Mouse (Mus musculus) neural tube, embryonic 11.5 days (tissue): ENCODE results near the gene Evpl. TPM values are rescaled to one million over a fixed set of nuclear protein-coding genes. Genes with fewer than 3 reads are reported as not detected.

ENCODE experiments used
- ATAC-seq: fragments of 200-750 bp; cut with Nextera tagmentation; 2 replicates; pipeline ENCODE4 v1.8.0; 2017; ENCODE audit warnings: moderate number of reproducible peaks, mild to moderate bottlenecking, moderate TSS enrichment, moderate library complexity; ENCODE audit not compliant: insufficient read depth, low FRiP score, low TSS enrichment
- DNase-seq: peaks from one replicate; pipeline ENCODE4 v3.0.0-alpha.2; 2015; ENCODE audit warnings: low spot score
- H3K27ac ChIP-seq: fragments of 300-500 bp; sonication (generic); 2 replicates; pipeline ENCODE4 v1.5.1; 2014; ENCODE audit warnings: low read depth, mild to moderate bottlenecking, low read length
- H3K27me3 ChIP-seq: fragments of 300-500 bp; sonication (generic); 2 replicates; pipeline ENCODE4 v1.6.1; 2014; ENCODE audit warnings: mild to moderate bottlenecking, low read length, mixed read lengths; ENCODE audit not compliant: control insufficient read depth, insufficient read depth
- H3K36me3 ChIP-seq: fragments of 300-500 bp; sonication (generic); 2 replicates; pipeline ENCODE4 v1.6.1; 2014; ENCODE audit warnings: mild to moderate bottlenecking, low read length, moderate library complexity, mixed read lengths; ENCODE audit not compliant: control insufficient read depth, insufficient read depth
- H3K4me1 ChIP-seq: fragments of 300-500 bp; sonication (generic); 2 replicates; pipeline ENCODE4 v1.6.1; 2014; ENCODE audit warnings: low read length, mixed read lengths; ENCODE audit not compliant: control insufficient read depth, insufficient read depth
- H3K4me2 ChIP-seq: fragments of 300-500 bp; sonication (generic); 2 replicates; pipeline ENCODE4 v1.6.1; 2014; ENCODE audit warnings: low read depth, mild to moderate bottlenecking, moderate library complexity
- H3K4me3 ChIP-seq: fragments of 300-500 bp; sonication (generic); 2 replicates; pipeline ENCODE4 v1.5.1; 2014; ENCODE audit warnings: low read depth, low read length
- H3K9ac ChIP-seq: fragments of 300-500 bp; sonication (generic); 2 replicates; pipeline ENCODE4 v1.6.1; 2014; ENCODE audit warnings: mild to moderate bottlenecking, low read length
- H3K9me3 ChIP-seq: fragments of 300-500 bp; sonication (generic); 2 replicates; pipeline ENCODE4 v1.6.1; 2016; ENCODE audit warnings: low read length; ENCODE audit not compliant: control insufficient read depth
- WGBS: fragments of 180-500 bp; shearing (Covaris S2); extraction: QIAGEN DNeasy Blood & Tissue Kit; methylation state at CpG from one replicate; pipeline ENCODE4 v1.1.7; 2014; 5-methylcytosine and 5-hydroxymethylcytosine counted together
- polyA plus RNA-seq: library from polyadenylated mRNA; unstranded; fragments of >200 nt; fragmentation: Nextera tagmentation; extraction: Ambion mirVana; gene quantifications from 2 replicates; pipeline ENCODE4 v1.2.1, GENCODE M21; 2014

Evpl gene
- polyA plus RNA-seq, 1 experiment from 2014 or later = 0.90 TPM

DNA sequence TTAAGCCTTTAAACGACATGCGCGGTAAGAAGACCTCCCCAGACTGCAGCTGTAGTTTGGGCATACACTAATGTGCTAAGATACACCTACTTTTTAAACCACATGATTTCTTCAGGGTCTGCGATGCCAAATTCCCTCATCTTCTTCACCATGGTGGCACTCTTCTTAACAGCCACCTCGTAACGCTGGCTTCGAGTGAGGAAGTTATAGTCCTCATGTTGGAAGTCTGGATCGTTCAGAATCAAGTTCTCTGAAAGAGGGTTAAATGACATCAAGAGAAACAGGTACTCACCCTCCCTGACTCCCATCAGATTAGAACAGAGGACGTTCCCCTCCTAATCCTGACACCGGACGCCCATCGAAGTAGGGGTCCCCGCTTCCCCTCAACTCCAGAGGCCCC, 39.7 kb downstream of the Evpl start:
- Histone ChIP-seq H3K4me2 (peak overlapping the region; percentile 69), H3K27me3 (no peaks in the 10 kb centered on the region), H3K27ac (peak overlapping the region; percentile 89; the same call in 1 of the 2 replicates), H3K4me1 (no peaks in the 10 kb centered on the region), H3K9me3 (no peaks in the 10 kb centered on the region), H3K4me3 (peak overlapping the region; percentile 63), H3K36me3 (no peaks in the 10 kb centered on the region), H3K9ac (peak overlapping the region; percentile 75)
- DNase-seq (no peak), ATAC-seq (no peak)
- 28% methylated on average over 13 of the region's 13 CpGs for WGBS

DNA sequence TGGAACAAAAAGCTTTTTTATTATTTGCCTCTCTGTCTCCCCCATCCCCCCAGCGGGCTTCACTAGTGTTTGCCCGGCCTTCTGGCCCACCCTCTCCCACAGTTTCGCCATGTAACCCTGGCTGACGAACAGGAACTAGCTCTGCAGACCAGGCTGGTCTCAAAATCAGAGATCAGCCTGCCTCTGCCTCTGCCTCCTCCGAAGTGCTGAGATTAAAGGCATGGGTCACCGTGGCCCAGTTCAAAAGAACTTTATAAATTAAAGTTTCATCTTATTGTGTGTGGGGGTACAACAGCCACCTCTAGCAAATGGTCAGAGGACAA, 40.3 kb downstream of the Evpl start:
- H3K27me3 ChIP-seq = no peaks in the 10 kb centered on the region
- H3K36me3 ChIP-seq = no peaks in the 10 kb centered on the region
- no peak overlapping the region for H3K27ac ChIP-seq
- no peaks in the 10 kb centered on the region for H3K9me3 ChIP-seq
- DNase-seq (no peak), ATAC-seq (no peak)
- WGBS = 93% methylated on average over 6 of the region's 6 CpGs
- no peak overlapping the region for H3K4me2 ChIP-seq
- no peaks in the 10 kb centered on the region for H3K4me1 ChIP-seq
- no peak overlapping the region for H3K4me3 ChIP-seq
- no peak overlapping the region for H3K9ac ChIP-seq

DNA sequence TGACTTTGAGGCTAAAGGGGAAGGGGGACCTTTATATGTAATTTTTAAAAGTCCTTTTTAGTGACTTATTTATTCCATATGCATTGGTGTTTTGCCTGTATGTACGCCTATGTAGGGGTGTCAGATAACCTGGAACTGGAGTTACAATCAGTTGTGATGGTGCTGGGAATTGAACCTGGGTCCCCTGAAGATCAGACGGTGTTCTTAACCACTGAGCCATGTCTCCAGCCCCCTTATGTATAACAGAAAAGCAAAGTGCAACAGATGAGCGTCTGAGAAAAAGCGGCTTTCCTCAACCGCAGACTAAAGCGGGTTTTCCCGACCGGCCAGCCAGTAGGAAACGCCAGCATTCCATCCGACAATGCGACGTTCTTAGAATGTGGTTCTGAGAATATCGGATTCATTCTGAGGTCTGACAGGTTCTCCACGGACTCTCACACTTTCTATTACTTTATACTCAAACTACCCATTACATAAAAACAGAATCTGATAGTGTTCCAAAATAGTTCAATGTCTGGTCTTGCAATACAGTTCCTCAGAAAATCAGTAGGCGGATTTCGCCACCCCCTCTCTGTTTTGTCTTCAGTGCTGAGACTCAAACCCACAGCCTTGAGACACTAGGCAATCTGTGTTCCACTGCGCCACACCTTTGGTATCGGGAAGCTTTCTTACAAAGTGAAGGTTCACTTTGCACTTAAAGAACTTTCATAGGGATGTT, 40.9 kb downstream of the Evpl start:
- H3K27me3 ChIP-seq = no peaks in the 10 kb centered on the region
- no peaks in the 10 kb centered on the region for H3K4me1 ChIP-seq
- ATAC-seq = no peak
- H3K36me3 ChIP-seq = no peaks in the 10 kb centered on the region
- H3K4me2 ChIP-seq = no peak overlapping the region
- no peak overlapping the region for H3K27ac ChIP-seq
- no peaks in the 10 kb centered on the region for H3K9me3 ChIP-seq
- WGBS = 95% methylated on average over 18 of the region's 18 CpGs
- no peak overlapping the region for H3K9ac ChIP-seq
- no peak overlapping the region for H3K4me3 ChIP-seq
- no peak for DNase-seq

- no peak overlapping the region for H3K4me3 ChIP-seq
- no peak overlapping the region for H3K4me2 ChIP-seq
- no peaks in the 10 kb centered on the region for H3K4me1 ChIP-seq
- H3K27me3 ChIP-seq = no peaks in the 10 kb centered on the region
- H3K36me3 ChIP-seq = no peaks in the 10 kb centered on the region
- H3K9ac ChIP-seq = no peak overlapping the region
- no peak for DNase-seq
- no peak for ATAC-seq
- no peaks in the 10 kb centered on the region for H3K9me3 ChIP-seq
- no peak overlapping the region for H3K27ac ChIP-seq
- 86% methylated on average over 3 of the region's 3 CpGs for WGBS
Observed at GRCm38 (mm10) chr11:116196336-116196735, 41.5 kb downstream of the Evpl start.

GRCm38 (mm10) chr11:116195252-116195651, 42.6 kb downstream of the Evpl start:
- Histone ChIP-seq H3K4me3 (no peak overlapping the region), H3K4me2 (no peak overlapping the region), H3K9ac (no peak overlapping the region; the same call in 1 of the 2 replicates), H3K4me1 (no peaks in the 10 kb centered on the region), H3K9me3 (no peaks in the 10 kb centered on the region), H3K36me3 (no peaks in the 10 kb centered on the region), H3K27ac (no peak overlapping the region), H3K27me3 (no peaks in the 10 kb centered on the region)
- DNase-seq = no peak
- no peak for ATAC-seq
- WGBS = 84% methylated on average over 5 of the region's 5 CpGs

DNA sequence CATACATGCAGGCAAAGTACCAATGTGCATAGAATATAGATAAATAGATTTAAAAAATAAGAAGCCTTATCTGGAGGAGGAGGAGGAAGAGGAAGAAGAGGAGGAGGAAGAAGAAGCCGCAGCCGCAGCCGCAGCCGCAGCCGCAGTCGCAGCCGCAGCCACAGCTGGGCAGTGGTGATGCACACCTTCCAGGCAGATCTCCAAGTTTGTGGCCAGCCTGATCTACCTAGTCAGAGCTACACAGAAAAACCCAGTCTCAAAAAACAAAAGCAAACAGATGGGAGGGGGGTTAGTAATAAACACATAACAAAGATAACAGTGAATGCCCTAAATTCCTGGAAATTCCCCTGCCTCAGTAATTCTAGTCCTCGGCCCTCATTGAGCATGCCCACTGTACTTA, 43.3 kb downstream of the Evpl start:
- no peak overlapping the region for H3K27ac ChIP-seq
- no peaks in the 10 kb centered on the region for H3K36me3 ChIP-seq
- no peak overlapping the region for H3K9ac ChIP-seq
- DNase-seq (no peak), ATAC-seq (no peak)
- no peaks in the 10 kb centered on the region for H3K9me3 ChIP-seq
- no peaks in the 10 kb centered on the region for H3K4me1 ChIP-seq
- 96% methylated on average over 8 of the region's 8 CpGs for WGBS
- no peak overlapping the region for H3K4me2 ChIP-seq
- no peaks in the 10 kb centered on the region for H3K27me3 ChIP-seq
- no peak overlapping the region for H3K4me3 ChIP-seq

DNA sequence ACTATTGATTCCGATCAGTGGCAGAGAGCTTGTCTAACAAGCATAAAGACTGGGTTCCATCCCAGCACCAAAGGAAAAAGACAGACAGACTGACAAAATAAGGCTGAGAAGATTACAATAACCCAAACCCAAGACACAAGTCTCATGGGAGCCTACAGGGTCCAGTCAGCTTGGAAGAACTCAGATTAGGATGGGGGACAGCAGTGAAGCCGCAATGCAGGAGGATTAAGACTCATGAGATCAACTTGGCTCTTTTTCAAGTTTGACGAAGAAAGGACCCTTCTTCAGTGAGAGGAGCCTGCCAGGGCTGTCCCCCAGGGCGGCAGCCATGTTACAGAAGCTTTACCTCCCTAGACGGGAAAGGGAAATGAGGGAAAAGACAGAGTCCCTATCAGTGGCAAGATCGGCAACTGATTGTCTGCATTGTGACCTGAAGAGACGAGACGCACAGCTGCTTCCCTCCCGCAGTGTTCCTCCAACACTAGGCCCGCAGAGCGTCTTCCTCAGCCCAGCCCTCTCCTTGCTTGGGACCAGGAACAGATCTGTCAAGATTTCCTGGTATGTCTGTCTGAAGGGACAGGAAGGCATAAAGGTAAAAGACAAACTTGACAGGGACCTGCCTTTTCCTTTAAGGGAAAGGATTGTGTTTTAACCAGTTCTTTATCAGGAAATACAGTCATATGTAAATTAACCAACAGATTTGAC, 50.5 kb downstream of the Evpl start:
- DNase-seq = no peak
- Histone ChIP-seq H3K4me1 (no peaks in the 10 kb centered on the region), H3K27me3 (no peaks in the 10 kb centered on the region), H3K36me3 (peaks cover 2% of the 10 kb centered on the region; the same call in 1 of the 2 replicates), H3K4me3 (no peak overlapping the region), H3K27ac (no peak overlapping the region), H3K4me2 (no peak overlapping the region), H3K9ac (no peak overlapping the region), H3K9me3 (no peaks in the 10 kb centered on the region)
- 54% methylated on average over 11 of the region's 11 CpGs for WGBS
- no peak for ATAC-seq

DNA sequence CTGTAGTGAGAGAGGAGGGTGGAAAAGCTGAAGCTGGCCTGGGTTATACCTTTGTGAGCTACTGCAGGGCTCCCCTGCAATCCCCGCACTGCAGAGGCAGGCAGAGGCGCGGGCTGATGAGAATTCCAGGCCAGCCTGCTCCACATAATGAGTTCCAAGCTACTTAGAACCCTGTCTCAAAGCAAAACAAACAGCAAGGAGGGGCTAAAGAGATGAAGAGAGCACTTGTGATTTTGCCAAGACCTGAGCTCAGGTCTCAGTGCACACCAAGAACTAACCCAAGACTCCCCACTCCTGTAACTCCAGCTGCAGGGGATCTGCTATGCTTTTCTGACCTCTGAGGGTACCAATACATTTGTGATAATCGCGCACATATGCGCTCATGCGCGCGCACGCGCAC, 51.5 kb downstream of the Evpl start:
- Histone ChIP-seq H3K4me2 (no peak overlapping the region), H3K9ac (no peak overlapping the region), H3K27ac (no peak overlapping the region), H3K4me1 (no peaks in the 10 kb centered on the region), H3K27me3 (no peaks in the 10 kb centered on the region), H3K4me3 (no peak overlapping the region), H3K36me3 (peaks cover 2% of the 10 kb centered on the region; the same call in 1 of the 2 replicates), H3K9me3 (no peaks in the 10 kb centered on the region)
- DNase-seq (no peak), ATAC-seq (no peak)
- 85% methylated on average over 11 of the region's 11 CpGs for WGBS

DNA sequence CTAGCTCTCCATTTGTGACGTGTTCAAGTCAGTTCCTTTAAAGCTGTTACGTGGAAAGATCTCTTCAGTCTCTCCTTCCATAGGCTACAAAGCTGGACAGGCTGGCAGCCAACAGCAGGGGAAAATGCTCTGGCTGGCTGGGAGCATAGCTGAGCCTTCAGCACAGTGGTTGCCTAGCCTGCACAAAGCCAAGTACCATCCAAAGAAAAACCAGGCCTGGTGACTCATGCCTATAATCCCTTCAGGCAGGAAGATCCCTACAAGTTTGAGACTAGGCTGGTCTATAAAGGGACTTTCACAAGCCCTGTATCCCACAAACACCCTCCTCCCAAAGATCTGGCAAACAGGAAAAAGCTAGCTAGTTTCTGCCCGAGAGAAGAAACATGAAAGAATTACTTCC, 52.0 kb downstream of the Evpl start:
- no peaks in the 10 kb centered on the region for H3K9me3 ChIP-seq
- ATAC-seq (no peak), DNase-seq (no peak)
- no peak overlapping the region for H3K4me2 ChIP-seq
- H3K27me3 ChIP-seq = no peaks in the 10 kb centered on the region
- WGBS = 88% methylated on average over 3 of the region's 3 CpGs
- H3K4me3 ChIP-seq = no peak overlapping the region
- no peak overlapping the region for H3K27ac ChIP-seq
- H3K9ac ChIP-seq = no peak overlapping the region
- no peaks in the 10 kb centered on the region for H3K4me1 ChIP-seq
- H3K36me3 ChIP-seq = peaks cover 2% of the 10 kb centered on the region; the same call in 1 of the 2 replicates
